Mouse (Mus musculus) kidney, adult 2 months (tissue): ENCODE data around the gene Gpn2.

Source experiments
- CTCF ChIP-seq: fragments of 200-500 bp; conservative IDR thresholded peaks from 2 replicates; pipeline ENCODE4 v1.5.1; 2011; ENCODE audit warnings: low read depth, mild to moderate bottlenecking, control low read depth, low read length, moderate library complexity, mixed read lengths; ENCODE audit not compliant: insufficient read depth, insufficient read length
- POLR2A ChIP-seq: fragments of 200-500 bp; IDR thresholded peaks from one replicate; pipeline ENCODE4 v1.6.1; 2011; ENCODE audit warnings: low read depth, low read length, control low read depth

GRCm38 (mm10) chr4:133612416-133612815 is 28.3 kb downstream of the Gpn2 start:
- TF ChIP-seq CTCF (no peak), POLR2A (no peak)
